Mouse (Mus musculus): Measurements from ENCODE around the gene Mfsd4a.

Mfsd4a gene

DNA sequence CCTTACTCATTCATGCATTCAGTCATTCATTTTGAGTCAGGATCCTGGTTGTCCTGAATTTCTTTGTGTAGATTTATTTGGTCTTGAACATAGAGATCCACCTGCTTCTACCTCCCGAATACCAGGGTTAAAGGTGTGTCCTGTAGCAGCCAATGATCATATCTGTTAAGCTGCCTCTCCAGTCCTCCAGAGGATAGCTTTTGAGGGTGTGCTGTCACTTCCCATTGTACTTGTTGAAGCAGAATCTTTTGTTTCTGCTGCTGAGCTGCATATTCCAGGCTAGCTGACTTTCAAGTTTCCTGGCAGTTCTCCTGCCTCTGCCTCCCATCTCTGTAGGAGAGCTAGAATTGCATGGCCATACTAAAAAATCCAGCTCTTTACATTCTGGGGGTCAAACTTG lies 51.2 kb downstream of the Mfsd4a start:
- peak; percentile 62 for DNase-seq (ENCODE audit: low read depth, low spot score)

DNA sequence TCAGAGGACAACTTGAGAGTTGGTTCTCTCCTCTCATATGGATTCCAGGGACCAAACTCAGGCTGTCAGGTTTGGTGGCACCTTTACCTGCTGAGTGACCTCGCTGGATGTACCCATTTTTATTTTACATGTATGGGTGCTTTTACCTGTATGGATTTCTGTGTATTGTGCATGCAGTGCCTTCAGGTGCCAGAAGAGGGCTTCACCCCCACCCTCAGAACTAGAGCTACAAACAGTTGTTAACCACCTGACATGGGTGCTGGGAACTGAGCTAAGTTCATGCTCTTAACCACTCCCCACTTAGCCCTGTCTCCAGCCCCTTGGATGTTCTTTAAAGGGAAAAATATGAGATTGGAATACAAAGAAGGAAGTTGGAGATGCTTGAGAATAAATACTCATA lies 53.1 kb downstream of the Mfsd4a start:
- DNase-seq (ENCODE audit: low read depth, low spot score) = peak; percentile 55

DNA sequence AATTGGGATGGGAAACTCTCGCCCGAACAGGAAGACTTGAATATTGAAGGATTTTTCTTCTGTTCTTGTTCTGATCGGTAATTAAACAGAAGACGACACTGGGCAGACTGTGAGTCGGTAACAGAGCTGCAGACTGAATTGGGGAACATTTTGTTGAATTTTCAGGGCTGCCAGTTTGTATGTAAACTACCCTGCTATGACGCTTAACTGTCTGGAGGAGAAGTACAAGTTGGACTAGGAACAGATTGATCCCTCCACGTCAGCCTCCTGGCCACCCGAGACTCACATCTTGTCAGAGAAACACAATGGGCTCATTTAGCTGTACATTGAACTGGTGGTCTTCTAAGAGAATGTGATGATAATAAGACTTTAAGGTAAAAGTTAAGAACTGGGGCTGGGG lies 55.0 kb downstream of the Mfsd4a start:
- DNase-seq (ENCODE audit: low read depth, low spot score) = no peak

DNA sequence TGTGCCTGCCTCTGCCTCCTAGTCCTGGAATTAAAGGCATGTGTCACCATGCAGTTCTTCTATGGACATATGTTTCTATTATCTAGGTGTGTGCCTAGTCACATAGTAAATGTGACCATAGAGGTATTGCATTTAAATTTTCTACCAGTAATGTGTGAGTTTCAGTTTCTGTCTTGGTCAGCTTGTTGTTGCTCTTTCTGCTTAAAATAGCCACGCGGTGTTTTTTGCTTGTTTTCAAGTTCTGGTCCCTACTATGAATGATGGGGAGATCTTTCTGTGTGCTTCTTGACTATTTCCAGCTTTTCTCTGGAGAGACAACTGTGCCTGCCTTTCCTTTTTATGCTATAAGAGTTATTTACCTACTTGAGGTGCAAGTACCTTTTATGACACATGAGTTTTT lies 56.1 kb downstream of the Mfsd4a start:
- DNase-seq (ENCODE audit: low read depth, low spot score) = no peak

DNA sequence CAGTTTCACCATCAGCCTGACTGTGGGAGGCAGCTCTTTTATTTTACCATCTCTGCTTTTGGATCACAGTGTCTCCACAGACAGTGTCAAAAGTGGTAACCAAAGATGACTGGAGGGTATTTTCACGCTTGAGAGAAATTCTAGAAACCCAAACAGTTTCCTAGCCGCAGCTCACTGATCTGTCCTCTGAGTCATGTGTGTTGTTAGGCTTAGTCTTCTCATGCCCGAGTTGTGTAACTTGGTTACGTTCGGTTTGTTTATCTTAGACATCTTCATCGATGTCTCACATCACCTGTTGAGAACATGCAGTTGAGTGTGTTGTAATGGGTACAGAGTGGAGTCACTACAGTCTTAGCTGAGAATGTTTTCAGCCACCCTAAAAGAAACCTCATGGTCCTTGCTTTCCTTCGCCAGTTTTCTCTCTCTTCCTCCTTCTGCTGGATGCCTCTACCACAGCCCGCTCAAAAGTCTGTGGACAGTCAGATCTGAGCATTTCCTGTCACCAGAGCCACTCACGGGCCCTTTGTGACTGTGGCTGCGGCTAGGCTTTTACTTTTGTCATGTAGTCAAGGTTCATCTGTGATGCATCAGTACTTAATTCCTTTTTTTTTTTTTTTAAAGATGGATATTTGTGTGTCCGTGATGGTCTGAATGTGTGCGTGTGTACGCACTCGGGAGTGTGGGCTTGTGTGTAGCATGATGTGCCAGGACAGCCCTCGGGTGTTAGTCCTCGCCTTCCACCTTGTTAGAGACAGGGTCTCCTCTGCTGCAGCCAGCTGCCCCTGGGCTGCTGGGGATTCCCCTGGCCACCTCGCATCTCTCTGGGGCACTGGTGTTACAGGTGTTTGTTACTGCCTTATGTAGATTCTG lies 57.0 kb downstream of the Mfsd4a start:
- DNase-seq (ENCODE audit: low read depth, low spot score) = no peak

DNA sequence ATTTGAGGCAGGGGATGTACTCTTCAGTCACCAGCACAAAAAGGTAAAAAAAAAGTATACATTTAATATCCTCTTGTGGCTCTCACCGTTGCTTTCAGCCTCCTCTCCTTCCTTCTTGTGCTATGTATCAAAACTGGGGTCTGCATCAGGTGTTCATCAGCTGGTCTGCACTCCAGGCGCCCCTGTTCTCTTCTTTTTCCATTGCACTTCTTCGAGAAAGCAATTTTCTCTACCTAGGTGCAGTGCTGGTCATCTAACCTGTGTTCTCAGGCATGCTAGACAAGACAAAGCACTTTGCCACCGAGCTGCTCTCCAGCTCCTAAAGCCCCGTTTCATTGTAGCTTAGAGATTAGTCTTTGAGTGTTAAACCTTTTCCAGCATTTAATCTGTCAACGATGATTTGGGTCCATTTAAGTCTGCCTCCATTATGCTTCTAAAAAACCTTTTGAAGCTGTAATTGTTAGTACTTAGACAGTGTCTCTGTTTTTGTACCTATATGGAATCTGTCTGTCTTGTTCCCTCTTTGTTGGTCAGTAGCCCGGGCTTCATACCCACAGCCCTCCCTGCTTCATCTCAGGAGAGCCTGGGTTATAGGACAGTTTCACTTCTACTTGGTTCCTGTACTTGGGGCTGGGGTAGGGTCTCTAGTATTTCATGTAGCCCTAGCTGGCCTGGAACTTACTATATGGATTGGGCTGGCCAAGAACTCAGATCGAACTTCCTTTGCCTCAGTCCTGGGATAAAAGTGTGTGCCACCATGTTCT lies 58.8 kb downstream of the Mfsd4a start:
- no peak for DNase-seq (ENCODE audit: low read depth, low spot score)

DNA sequence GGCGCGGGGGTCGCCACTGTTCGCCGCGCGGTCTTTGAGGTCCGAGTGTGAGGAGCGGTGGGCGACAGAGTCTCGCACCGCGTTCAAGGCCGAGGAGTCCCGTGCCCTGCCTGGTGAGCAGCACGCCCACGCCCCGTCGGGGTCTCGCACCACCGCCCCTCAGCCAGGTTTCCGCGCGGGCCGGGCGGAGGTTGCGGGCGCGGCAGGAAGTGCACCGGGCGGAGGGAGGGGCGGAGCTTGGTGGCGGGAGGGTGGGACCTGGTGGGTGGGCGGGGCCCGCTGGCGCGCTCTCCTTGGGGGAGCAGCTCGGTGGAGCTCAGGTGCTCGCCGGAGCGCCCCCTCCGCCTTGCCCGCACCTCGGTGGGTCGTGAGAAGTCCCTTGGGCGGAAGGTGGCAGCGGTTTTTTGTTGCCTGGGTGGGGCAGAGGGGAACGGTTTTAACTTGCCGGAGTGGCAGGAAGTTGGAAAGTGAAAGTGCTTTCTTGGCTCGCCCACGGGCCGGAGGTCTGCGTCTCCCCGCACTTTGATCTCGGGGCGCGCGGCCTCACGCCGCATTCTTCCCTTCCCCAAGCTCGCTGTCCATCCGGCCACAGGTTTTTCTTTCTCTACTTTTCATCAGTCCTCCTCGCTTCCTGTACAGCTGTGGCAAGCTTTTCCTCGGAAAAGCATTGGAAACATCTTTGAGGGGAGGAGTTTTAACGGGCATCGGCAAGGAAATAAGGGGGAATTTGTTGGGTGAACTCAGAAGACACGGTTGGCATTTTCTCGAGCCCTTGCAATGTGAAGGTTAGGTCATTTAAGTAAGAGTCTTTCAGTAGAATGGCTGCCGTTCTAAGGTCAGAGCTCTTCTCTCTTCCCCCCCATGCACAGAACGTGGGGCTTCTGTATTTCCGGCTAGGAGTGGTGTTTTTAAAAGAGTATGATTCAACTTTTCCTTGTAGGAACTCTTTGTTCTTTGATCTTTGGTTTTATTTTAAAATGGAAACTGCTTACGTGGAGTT lies 59.7 kb downstream of the Mfsd4a start:
- DNase-seq (ENCODE audit: low read depth, low spot score) = peak; percentile 94

DNA sequence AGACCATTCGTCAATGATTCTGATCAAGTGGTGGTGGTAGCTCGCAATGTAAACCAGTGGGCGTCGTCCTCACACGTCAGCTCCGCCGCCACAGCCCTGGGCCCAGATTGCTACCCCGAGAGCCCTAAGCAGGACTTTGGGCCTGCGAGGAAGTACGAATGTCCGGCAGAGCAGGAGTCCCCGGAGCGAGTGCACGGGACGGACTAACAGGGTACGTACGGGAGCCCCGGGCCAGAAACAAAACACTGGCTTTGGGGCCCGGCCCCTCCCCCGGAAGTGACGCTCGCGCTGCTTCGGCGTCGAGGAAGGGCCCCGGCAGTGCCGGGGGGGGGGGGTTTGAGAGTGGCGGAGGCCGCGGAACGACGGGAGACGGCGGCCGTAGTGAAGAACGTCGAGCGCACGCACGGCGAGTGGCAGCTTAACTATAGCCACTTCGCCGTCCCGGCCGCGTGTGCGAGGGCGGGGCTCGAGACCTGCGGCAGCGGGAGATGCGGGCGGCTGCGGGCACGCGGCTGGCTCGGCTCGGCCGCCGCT lies 60.5 kb downstream of the Mfsd4a start, which contains the start of gene Elk4:
Gene Elk4, plus strand, starts transcription at position 326 of the 534 bp plus-strand sequence.
- peak; percentile 88 for DNase-seq (ENCODE audit: low read depth, low spot score)

DNA sequence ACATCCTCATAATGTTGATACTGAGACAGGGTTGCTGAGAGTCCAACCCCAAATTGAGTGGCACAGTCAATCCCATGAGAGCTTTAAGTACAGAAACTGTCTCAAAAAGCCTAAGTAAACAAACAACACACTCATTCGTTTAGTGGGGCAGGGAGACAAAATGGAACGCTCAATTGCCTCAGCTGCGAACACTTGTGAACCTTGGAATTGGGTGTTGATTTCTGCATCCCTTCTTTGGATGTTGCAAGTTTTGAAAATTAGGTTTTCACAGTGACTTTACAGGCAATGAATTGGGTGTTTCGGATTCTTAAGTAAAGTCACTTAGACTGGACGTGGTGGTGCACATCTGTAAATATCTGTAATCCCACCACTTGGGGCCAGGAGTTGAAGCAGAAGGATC lies 61.1 kb downstream of the Mfsd4a start:
- DNase-seq (ENCODE audit: low read depth, low spot score) = no peak

DNA sequence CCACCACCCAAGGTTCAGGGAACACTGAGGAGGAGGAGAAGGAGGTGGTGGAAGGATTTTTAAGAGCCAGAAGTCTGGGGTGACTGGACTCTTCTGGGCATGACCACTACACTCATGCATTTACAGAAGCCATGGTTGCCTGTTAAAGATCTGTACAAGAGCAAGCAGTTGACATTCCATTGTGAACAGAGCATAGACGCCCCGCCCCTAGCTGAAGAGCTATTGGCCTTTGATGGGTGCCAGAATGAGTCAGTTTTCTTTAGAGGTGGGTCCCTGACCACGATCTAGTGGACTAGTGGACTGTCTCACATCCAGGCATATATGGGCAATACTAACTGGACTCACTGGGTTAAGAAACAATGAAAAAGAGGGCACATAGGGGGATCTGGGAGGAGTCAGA lies 61.8 kb downstream of the Mfsd4a start:
- peak; percentile 35 for DNase-seq (ENCODE audit: low read depth, low spot score)

DNA sequence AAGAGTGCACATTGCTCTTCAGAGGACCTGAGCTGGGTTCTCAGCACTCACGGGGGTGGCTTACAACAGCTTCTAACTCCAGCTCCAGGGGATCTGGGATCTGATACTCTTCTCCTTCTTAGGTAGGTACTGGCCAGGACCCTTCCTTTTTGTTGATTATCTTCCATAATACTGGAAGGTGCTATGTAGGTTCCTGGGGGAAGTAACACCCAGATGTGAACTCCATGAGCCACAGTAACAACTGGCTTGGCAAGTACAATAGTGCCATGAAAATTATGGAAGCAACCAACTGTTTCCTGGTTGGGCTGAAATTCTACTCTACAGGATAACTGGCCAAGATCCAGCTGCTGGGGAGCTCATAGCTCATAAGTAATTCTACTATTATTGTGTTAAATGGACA lies 62.4 kb downstream of the Mfsd4a start:
- no peak for DNase-seq (ENCODE audit: low read depth, low spot score)

DNA sequence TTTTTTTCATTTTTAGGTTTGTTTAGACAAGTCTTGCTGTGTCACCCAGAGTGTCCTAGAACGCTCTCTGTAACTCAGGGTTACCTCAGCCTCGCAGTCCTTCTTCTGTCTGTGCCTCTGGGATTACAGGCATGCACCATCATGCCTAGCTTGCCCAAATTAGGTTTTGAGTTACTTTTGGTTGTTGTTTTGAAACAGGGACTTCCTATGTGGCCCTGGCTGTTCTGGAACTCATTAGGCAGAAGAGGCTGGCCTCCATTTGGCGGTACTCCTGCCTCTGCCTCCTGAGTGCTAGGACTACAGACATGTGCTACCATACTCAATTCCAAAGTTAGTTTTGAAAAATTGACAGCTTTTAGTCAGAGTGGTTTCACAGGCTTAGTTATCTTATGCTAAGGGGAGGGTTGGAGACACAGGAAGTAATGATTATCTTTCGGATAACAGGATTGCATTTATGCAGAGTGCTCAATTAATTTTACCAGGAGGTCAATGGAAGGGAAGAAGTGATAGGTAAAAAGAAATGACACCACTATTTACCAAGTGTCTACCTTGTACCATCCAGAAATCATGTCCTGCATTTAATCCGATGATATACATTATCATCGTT lies 63.2 kb downstream of the Mfsd4a start:
- DNase-seq (ENCODE audit: low read depth, low spot score) = no peak

DNA sequence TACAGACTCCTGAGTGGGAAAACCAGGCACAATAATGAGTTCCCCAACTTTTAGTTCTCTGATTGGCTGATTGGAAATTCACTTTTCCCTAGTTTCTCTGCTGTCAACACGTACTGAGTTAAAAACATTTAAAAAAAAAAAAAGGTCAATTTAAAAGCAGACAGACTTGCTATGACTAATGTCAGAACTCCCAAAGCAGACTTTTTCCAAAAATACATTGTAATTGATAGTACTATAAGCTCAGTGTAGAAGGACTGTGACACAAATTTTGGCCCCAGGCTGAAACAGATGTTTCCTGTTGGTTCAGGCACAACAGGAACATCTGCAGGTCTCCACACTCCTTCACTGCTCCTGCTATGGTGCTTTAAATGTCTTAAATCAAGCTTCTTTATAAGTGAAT lies 64.0 kb downstream of the Mfsd4a start:
- no peak for DNase-seq (ENCODE audit: low read depth, low spot score)

DNA sequence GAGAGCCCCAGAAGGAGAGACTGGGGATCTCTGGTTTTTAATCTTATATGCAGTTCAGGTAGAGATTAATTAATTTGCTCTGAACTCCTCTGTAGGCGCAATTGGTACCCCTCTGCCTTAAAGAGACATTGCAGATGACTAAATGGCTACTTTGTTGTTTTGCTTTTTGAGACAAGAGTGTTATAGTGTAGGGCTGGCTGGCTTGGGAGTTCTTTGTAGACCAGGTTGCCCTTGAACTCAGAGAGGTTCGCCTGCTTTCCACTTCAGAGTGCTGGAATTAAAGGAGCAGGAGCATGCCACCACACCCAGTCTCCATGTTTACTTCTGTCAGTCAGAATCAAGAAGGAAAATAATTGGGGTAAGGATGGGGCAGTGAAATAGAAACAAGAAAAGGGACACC lies 64.8 kb downstream of the Mfsd4a start:
- DNase-seq (ENCODE audit: low read depth, low spot score) = peak; percentile 22

DNA sequence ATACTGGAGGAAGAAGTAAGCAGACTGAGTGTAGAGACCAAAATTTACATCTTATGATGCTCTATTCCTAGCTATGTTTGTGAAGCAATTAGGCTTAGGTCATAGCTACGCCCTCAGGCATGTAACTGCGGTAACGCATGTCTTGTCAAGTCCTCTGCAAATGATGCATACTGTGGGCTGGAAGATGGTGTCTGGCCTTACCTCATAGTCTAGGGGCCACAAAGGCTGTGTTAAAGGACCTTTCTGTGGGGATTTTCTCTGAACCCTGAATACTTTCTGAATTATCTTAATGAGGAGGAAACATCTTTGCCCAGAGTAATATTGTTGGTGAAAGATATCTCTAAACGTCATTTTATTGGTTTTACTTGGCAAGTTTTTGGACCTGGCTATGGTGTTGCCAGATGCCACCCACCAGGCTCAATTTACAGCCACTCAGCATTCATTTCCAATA lies 66.0 kb downstream of the Mfsd4a start:
- no peak for DNase-seq (ENCODE audit: low read depth, low spot score)

DNA sequence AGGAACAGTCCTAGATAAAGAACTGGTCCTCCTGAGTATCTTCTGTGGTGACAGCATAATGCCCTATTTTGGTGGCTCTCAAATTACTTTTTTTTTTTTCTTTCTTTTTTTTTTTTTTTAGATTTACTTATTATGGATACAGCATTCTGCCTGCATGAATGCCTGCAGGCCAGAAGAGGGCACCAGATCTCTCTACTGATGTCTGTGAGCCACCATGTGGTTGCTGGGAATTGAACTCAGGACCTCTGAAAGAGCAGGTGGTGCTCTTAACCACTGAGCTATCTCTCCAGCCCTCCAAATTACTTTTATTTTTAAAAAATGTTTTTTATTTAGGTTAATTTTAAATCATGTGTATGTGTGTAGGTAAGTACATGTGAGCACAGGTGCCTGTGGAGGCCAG lies 67.4 kb downstream of the Mfsd4a start:
- peak; percentile 55 for DNase-seq (ENCODE audit: low read depth, low spot score)

DNA sequence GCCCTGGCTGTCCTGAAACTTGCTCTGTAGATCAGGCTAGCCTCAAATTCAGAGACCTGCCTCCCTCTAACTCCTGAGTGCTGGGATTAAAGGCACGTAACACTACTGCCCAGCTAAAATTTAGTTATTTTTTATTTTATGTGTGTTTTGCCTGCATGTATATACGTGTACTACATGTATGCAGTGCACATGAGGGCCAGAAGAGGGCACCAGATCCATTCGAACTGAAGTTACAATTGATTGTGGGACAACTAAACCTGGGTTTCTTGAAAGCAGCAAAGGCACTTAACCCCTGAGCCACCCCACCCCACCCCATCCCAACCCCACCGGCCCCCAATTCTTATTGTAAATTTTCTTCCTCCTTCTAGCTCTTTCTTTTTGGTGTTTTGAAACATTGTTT lies 72.8 kb downstream of the Mfsd4a start:
- peak; percentile 78 for DNase-seq (ENCODE audit: low read depth, low spot score)

DNA sequence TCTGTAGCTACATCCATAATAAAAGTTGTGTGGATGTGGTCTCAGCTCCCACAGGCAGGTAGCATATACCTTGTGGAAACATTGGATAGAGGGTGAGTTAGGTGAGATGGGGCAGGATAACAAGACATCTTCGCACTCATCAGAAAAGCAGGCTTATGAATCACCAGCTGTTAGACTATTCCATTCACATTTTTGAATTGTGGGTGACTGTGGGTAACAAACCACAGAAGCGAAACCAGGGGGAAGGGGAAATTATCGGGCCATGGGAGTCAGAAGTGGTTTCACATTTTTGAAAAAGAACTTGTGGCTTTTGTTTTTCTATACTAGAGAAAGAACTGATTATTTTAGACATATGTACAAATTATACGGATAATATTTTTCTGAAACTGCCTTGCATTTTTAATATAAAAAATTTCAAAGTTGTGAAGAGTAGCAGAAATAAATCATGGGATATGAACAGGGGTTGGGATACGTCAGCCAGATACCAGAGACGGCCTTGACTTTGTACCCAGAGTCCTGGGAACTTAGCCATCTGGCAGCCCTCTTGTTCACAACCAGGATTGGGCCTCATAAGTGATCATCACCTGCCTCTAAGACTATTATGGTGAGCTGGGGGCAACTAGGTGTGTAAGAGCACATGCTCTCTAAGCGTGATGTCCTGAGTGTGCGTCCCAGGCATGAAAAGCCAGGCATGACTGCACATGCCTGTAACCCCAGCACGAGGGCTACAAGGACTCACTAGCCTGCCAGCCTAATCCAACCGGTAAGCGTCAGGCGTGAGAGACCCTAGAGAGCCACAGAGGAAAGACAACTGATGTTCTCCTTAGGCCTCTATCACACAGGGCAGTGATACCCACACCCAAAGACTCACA lies 74.5 kb downstream of the Mfsd4a start:
- no peak for DNase-seq (ENCODE audit: low read depth, low spot score)

DNA sequence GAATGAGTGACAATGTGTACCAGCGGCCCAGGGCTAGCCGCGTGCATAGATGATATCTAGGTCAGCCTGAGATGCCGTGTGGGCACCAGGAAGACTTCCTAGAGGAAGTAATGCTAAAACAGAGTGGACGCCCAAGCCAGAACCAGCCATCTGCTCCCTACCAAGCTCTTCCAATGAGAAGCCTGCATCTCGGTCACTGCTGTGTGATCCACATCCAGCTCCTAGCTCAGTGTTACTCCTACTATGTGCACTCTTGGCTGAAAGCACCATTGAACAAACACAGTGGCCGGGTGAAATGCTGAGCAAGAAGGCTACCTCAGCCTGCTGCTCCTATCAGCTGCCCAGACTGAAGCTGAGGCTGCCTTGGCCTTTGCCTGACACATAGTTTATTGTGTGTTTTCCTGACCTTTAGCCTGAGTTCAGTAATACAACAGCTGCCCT lies 75.3 kb downstream of the Mfsd4a start:
- DNase-seq (ENCODE audit: low read depth, low spot score) = no peak

All from ZHBTc4 (cell line).